Mouse (Mus musculus) spleen, adult 2 months (tissue): ENCODE data around the gene Tlk1.

Experiments used
- CTCF ChIP-seq: fragments of 200-500 bp; IDR thresholded peaks from 2 replicates; pipeline ENCODE4 v1.5.1; 2011; ENCODE audit warnings: mild to moderate bottlenecking, inconsistent platforms; ENCODE audit not compliant: insufficient read depth, insufficient read length, insufficient replicate concordance; ENCODE audit errors: extremely low read depth
- POLR2A ChIP-seq: fragments of 200-500 bp; IDR thresholded peaks from 2 replicates; pipeline ENCODE4 v1.6.1; 2011; ENCODE audit warnings: low read depth, low read length, inconsistent platforms

DNA sequence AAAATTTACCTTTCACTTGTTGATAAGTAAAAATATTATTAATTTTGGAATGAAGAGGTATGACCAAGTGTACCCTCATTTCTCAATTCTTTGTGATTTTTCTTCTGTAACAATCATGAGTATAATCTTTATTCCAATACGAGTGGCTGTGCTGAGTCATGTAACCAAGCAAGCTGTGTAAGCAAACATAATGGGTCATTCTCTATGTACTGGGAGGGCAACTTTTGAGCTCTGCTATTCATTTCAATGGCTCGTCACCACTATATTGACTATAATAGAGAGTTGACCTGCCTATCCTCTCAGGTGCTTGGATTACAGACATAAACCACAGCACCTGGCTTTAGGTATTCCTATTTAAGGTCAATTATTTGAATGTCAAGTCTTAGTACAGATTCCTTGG lies 48.8 kb downstream of the Tlk1 start:
- TF ChIP-seq POLR2A (no peak), CTCF (no peak)
